Mouse (Mus musculus) heart, embryonic 16.5 days (tissue): ENCODE data around the gene Gm6871. TPM values are rescaled to one million over a fixed set of nuclear protein-coding genes. Genes with fewer than 3 reads are reported as not detected.
"Not testable (repeated sequence)": the region's sequence is repeated elsewhere in the genome, so short reads cannot be mapped to it uniquely, and the experiment has no call there.

ENCODE experiments used
- ATAC-seq: fragments of 200-750 bp; cut with Nextera tagmentation; replicated peaks from 2 replicates; pipeline ENCODE4 v1.8.0; 2017; ENCODE audit warnings: moderate number of reproducible peaks; ENCODE audit not compliant: insufficient read depth, low FRiP score; ENCODE audit errors: extremely low read depth
- H3K27ac ChIP-seq: fragments of 300-500 bp; sonication (generic); 2 replicates; pipeline ENCODE4 v1.5.1; 2014; ENCODE audit warnings: mild to moderate bottlenecking, low read length, control low read depth, moderate library complexity
- H3K27me3 ChIP-seq: fragments of 300-500 bp; sonication (generic); 2 replicates; pipeline ENCODE4 v1.6.1; 2014; ENCODE audit warnings: low read length, mixed read lengths; ENCODE audit not compliant: control insufficient read depth, insufficient read depth
- H3K36me3 ChIP-seq: fragments of 300-500 bp; sonication (generic); 2 replicates; pipeline ENCODE4 v1.6.1; 2014; ENCODE audit not compliant: control insufficient read depth, insufficient read depth
- H3K4me1 ChIP-seq: fragments of 300-500 bp; sonication (generic); 2 replicates; pipeline ENCODE4 v1.6.1; 2014; ENCODE audit warnings: low read length, mixed read lengths; ENCODE audit not compliant: control insufficient read depth, insufficient read depth
- H3K4me2 ChIP-seq: fragments of 300-500 bp; sonication (generic); 2 replicates; pipeline ENCODE4 v1.6.1; 2014; ENCODE audit warnings: low read depth, mild to moderate bottlenecking, control low read depth, low read length
- H3K4me3 ChIP-seq: fragments of 300-500 bp; sonication (generic); 2 replicates; pipeline ENCODE4 v1.5.1; 2014; ENCODE audit warnings: mild to moderate bottlenecking, control low read depth, low read length
- H3K9ac ChIP-seq: fragments of 300-500 bp; sonication (generic); 2 replicates; pipeline ENCODE4 v1.6.1; 2014; ENCODE audit warnings: low read length, control low read depth
- H3K9me3 ChIP-seq: fragments of 300-500 bp; sonication (generic); replicated peaks from 2 replicates; pipeline ENCODE4 v1.6.1; 2016; ENCODE audit warnings: low read length; ENCODE audit not compliant: control insufficient read depth
- WGBS: fragments of 180-500 bp; shearing (Covaris S2); extraction: QIAGEN DNeasy Blood & Tissue Kit; methylation state at CpG from one replicate; pipeline ENCODE4 v1.1.7; 2014; 5-methylcytosine and 5-hydroxymethylcytosine counted together
- polyA plus RNA-seq: library from polyadenylated mRNA; unstranded; fragments of >200 nt; fragmentation: Nextera tagmentation; extraction: Ambion mirVana; gene quantifications from 2 replicates; pipeline ENCODE4 v1.2.1, GENCODE M21; 2015

Gene Gm6871
- not detected in 2 replicates for polyA plus RNA-seq

DNA sequence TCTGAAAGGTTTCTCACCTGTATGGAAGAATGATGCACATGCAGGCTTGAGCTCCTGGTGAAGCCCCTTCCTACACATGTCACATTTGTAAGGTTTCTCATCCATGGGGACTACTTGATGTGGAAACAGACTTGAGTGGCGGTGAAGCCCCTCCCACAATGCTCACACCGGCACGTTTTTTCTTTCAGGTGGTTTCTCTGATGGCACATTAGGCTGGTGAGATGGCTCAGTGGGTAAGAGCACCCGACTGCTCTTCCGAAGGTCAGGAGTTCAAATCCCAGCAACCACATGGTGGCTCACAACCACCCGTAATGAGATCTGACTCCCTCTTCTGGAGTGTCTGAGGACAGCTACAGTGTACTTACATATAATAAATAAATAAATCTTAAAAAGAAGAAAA, at the start of gene Gm6871:
Gm6871 (minus strand) TSS at position 101 of the 400 bp plus-strand sequence.
- not testable (repeated sequence) for H3K36me3 ChIP-seq, H3K4me1 ChIP-seq, H3K27me3 ChIP-seq, ATAC-seq, H3K4me3 ChIP-seq, H3K4me2 ChIP-seq, H3K9ac ChIP-seq, H3K9me3 ChIP-seq, H3K27ac ChIP-seq
- whole genome bisulfite sequencing, result 75% methylated on average over 5 of the region's 6 CpGs

DNA sequence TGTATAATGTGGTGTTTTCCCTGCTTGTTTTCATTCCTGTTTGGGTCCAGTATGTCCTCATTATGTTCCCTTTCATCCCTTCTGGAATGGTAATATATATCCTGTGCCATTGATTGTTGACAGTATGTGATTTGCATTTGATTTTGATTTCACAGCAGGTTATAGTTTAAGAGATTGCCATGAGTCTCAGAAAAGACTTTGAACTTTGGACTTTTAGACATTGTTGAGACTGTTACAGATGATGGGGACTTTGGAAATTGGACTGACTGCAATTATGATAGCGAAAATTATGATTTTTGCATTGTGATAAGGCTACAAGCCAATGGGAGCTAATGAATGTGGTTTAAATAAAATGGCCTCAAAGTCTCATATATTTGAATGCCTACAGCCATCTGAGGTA, 42.8 kb upstream of the Gm6871 start:
- not testable (repeated sequence) for ATAC-seq, H3K27me3 ChIP-seq, H3K9ac ChIP-seq, H3K27ac ChIP-seq, H3K9me3 ChIP-seq, H3K4me2 ChIP-seq, H3K4me1 ChIP-seq, H3K4me3 ChIP-seq
- 96% methylated on average over 1 of the region's 1 CpGs for WGBS
- peaks cover 20% of the 10 kb centered on the region; the same call in 1 of the 2 replicates for H3K36me3 ChIP-seq

DNA sequence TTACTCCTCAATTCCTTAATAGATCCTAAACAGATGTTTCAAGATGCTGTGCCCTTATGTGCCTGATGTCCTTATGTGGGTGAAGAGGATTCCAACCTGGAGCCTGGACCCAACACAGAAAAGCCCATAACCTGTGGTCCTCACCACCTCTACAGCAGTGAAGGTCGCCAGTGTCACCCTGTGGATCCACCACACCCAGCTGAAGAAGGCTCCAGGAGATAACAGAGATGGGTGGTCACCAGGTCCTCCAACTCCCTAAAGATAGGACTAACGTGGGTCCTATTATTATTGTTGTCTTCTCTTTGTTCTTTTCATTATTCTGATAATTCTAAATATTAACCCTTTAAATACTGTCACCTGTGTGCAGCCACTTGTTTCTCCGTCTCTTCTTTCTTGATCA, 38.2 kb upstream of the Gm6871 start:
- WGBS, result 74% methylated on average over 3 of the region's 3 CpGs
- Histone ChIP-seq H3K4me3 (no peak overlapping the region), H3K27me3 (no peaks in the 10 kb centered on the region), H3K9me3 (no peaks in the 10 kb centered on the region), H3K36me3 (peaks cover 20% of the 10 kb centered on the region; the same call in 1 of the 2 replicates), H3K4me1 (no peaks in the 10 kb centered on the region), H3K4me2 (no peak overlapping the region), H3K27ac (no peak overlapping the region), H3K9ac (no peak overlapping the region)
- no peak for ATAC-seq

DNA sequence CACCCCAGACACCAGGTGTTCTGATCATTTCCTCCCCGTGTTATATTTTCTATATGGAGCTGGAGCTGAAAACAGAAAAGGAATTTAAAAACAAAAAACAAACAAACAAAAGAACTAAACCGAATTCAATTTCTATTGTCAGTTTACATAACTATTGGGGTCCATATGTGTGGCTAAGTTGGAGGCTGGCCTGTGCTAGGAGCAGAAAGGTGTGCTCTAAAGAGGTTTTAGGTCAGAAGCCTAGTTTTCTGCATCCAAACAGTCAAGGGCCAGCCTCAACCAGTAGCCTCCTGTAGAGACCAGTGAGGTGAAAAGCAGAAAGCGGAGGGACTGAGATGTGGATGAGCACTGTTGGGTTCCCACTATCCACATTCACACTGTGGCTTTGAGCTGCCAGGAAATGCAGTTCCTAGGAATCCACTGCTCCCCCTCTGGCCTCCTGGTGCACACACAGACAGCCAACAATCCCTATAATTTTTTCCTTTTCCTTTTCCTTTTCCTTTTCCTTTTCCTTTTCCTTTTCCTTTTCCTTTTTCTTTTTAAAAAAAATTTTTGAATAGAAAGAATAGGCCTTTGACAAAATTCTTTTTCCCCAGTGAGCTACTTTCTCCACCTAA, 26.6 kb upstream of the Gm6871 start:
- 20% methylated on average over 3 of the region's 3 CpGs for WGBS
- 0 out of 2 replicates have a peak overlapping the region, but pooled peaks have one; percentile 58 for H3K27ac ChIP-seq
- no peak for ATAC-seq

DNA sequence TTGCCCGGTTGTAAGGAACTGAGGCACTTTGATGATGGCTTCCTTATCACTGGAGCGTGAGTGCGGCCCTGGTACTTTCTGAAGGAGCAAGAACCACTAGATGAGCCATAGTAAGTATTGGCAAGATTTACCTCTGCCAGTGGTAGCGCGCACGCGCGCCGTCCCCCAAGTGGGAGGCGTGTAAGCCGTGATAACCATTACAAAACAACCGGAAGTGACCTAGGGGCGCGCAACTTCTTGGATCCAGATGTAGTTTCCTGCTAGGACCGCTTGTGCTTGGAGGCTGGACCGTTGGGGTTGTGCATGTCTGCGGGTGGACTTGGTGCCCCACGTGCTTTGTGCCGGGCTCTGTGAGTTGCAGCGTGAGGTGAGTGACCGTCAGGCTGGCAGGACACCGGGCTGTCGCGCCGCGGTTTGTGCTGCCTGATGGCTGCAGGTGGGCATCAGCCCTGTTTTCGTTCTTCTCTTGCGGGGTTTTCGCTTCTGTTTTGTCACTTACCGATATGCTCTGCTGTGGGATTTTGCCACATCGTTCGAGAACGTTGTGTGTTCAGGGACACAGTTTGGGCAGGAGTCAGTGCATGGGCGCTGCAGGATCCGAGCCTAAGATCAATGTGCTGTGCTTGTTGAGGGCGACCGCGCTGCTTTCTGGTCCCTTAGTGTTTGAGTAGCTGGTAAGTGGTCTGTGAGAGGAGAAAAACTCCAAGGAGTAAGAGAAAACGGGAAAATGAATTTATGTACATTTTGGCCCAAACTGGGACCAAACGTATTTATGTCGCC, 25.8 kb upstream of the Gm6871 start, which contains the start of gene 2610021A01Rik:
2610021A01Rik (plus strand) TSS at position 197 of the 780 bp plus-strand sequence.
- Histone ChIP-seq H3K4me3 (peak within 1 kb of the TSS; percentile 78), H3K4me1 (peaks cover 6% of the 10 kb centered on the region), H3K9ac (peak within 1 kb of the TSS; percentile 77), H3K27ac (peak within 1 kb of the TSS; percentile 58), H3K4me2 (peak within 1 kb of the TSS; percentile 84), H3K27me3 (no peaks in the 10 kb centered on the region), H3K36me3 (no peaks in the 10 kb centered on the region), H3K9me3 (no peaks in the 10 kb centered on the region)
- WGBS, result under 1% methylated on average over 41 of the region's 41 CpGs
- peak; percentile 96 for ATAC-seq

More for the DNA sequence above, 26.6 kb upstream of the Gm6871 start:
- Histone ChIP-seq H3K9ac (peak overlapping the region; percentile 77), H3K4me3 (peak overlapping the region; percentile 78), H3K9me3 (no peaks in the 10 kb centered on the region), H3K36me3 (no peaks in the 10 kb centered on the region), H3K4me1 (peaks cover 6% of the 10 kb centered on the region), H3K4me2 (peak overlapping the region; percentile 84), H3K27me3 (no peaks in the 10 kb centered on the region)

DNA sequence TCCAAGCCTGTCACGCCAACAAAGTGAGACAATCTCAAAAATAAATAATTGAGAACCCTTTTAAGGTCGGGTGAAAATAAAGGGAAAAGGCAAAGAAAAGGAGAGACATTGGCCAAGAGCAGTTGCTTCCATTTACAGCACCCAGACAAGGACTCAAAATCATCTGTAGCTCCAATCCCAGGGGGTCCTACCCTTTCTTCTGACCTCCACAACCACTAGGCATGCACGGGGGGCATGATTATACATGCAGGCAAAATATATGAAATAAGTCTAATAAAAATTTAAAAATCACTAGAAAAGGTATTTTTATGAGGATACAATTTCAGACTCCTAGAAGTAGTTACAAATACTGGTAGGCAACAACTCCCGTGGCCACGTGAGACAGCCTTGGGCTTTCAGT, 25.2 kb upstream of the Gm6871 start:
- no peaks in the 10 kb centered on the region for H3K9me3 ChIP-seq
- H3K9ac ChIP-seq, result peak overlapping the region; percentile 77
- H3K27me3 ChIP-seq, result no peaks in the 10 kb centered on the region
- peaks cover 6% of the 10 kb centered on the region for H3K4me1 ChIP-seq
- H3K4me3 ChIP-seq, result peak overlapping the region; percentile 78
- no peak for ATAC-seq
- peak overlapping the region; percentile 35; the same call in 1 of the 2 replicates for H3K27ac ChIP-seq
- 47% methylated on average over 5 of the region's 5 CpGs for WGBS
- H3K4me2 ChIP-seq, result peak overlapping the region; percentile 84
- no peaks in the 10 kb centered on the region for H3K36me3 ChIP-seq

DNA sequence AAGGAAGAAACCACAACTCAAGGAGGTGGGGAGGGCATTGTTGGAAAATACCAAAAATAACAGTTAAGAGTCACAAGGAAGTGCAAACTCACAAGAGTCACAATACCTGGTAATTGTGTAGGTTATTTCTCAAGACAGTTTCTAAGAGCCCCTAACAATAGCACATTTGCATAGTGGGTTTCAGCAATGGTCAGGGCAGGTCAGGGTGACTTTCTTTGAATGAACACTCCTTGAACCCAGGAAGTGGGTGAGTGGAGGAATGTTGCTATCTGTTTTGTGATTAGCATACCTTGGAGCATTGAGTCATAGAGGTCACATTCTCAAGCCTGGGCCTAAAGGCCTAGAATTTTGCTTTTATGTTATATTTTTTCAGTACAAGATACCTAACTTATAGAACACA, 14.4 kb upstream of the Gm6871 start:
- not testable (repeated sequence) for H3K4me1 ChIP-seq, H3K27ac ChIP-seq, ATAC-seq, H3K4me3 ChIP-seq, H3K4me2 ChIP-seq, H3K27me3 ChIP-seq, H3K9ac ChIP-seq, H3K36me3 ChIP-seq
- peaks cover 10% of the 10 kb centered on the region for H3K9me3 ChIP-seq

DNA sequence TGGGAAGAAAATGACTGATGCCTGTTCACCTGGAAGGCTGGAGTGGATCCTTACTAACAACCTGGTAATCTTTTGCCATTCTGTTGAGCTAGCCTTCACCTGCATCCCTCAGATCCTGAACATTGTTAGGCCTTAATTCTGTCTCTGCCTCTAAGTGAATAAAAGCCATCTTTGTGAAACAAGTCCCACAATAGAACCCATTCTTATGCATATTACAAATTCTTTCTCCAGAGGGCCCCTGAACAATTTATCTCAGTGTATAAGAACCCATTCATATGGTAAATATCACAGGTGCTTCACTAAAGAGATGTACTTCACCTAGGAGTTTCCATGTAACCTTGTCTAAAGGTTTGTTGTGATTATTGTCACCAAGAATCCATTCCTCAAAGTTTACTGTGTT, 8.6 kb upstream of the Gm6871 start:
- H3K4me1 ChIP-seq, result no peaks in the 10 kb centered on the region
- no peak overlapping the region for H3K9ac ChIP-seq
- H3K27ac ChIP-seq, result no peak overlapping the region
- peaks cover 10% of the 10 kb centered on the region for H3K9me3 ChIP-seq
- H3K4me3 ChIP-seq, result no peak overlapping the region
- H3K36me3 ChIP-seq, result no peaks in the 10 kb centered on the region
- no peaks in the 10 kb centered on the region for H3K27me3 ChIP-seq
- H3K4me2 ChIP-seq, result no peak overlapping the region
- ATAC-seq, result no peak

DNA sequence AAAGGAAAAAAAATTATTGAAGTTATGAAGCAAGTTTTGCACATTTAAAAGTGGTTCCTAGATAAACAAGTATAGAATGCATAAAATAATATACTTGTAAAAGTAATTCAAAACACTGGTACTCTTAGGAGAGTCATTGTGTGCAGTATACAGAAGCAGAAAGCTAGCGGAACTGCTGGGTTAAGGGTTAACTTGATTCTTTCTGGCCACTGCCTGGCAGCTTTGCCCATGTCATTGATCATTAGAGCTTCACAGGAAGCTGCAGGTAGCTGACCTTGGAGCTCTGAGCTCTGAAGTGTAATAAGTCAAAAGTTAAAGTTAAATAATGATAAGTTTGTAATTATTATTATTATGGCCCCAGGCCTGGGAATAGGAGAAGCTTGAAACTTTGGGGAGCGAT, 4.5 kb upstream of the Gm6871 start:
- 85% methylated on average over 2 of the region's 2 CpGs for whole genome bisulfite sequencing
- Histone ChIP-seq H3K36me3 (no peaks in the 10 kb centered on the region), H3K9me3 (0 out of 2 replicates have a peak, but pooled peaks cover 4% of the 10 kb centered on the region), H3K9ac (no peak overlapping the region), H3K4me3 (no peak overlapping the region), H3K4me2 (no peak overlapping the region), H3K27ac (no peak overlapping the region), H3K4me1 (no peaks in the 10 kb centered on the region), H3K27me3 (no peaks in the 10 kb centered on the region)
- ATAC-seq, result no peak
